Mouse (Mus musculus): ENCODE data around the gene Afap1l2. TPM values are rescaled to one million over a fixed set of nuclear protein-coding genes. Genes with fewer than 3 reads are reported as not detected.

Gene Afap1l2
- polyA plus RNA-seq, 1 experiment from 2014 or later, result 3.7 TPM

Other genes starting within 250 kb of the Afap1l2 start
- gene Ccdc186, start 186.0 kb downstream of the Afap1l2 start, polyA plus RNA-seq (2014; fragmentation: Nextera tagmentation; extraction: Ambion mirVana), result 23.3 and 25.7 TPM in 2 replicates
- gene Tdrd1, start 182.0 kb downstream of the Afap1l2 start, polyA plus RNA-seq (2014; fragmentation: Nextera tagmentation; extraction: Ambion mirVana), result 0.68 and 0.95 TPM in 2 replicates
- 0.63 and 0.73 TPM in 2 replicates for gene Vwa2, start 134.0 kb downstream of the Afap1l2 start, polyA plus RNA-seq (2014; fragmentation: Nextera tagmentation; extraction: Ambion mirVana)